Mouse (Mus musculus): Measurements from ENCODE around the gene Pif1. TPM values are rescaled to one million over a fixed set of nuclear protein-coding genes. Genes with fewer than 3 reads are reported as not detected.

The Pif1 gene
- total RNA-seq, 2 experiments from 2014 or later = 12.6 to 16.9 TPM

- ATAC-seq (ENCODE audit: poor library complexity, severe bottlenecking) = no peak
Measured at GRCm38 (mm10) chr9:65592721-65593120, 5.8 kb downstream of the Pif1 start.

GRCm38 (mm10) chr9:65593596-65593995, 6.6 kb downstream of the Pif1 start:
- ATAC-seq (ENCODE audit: poor library complexity, severe bottlenecking) = no peak

DNA sequence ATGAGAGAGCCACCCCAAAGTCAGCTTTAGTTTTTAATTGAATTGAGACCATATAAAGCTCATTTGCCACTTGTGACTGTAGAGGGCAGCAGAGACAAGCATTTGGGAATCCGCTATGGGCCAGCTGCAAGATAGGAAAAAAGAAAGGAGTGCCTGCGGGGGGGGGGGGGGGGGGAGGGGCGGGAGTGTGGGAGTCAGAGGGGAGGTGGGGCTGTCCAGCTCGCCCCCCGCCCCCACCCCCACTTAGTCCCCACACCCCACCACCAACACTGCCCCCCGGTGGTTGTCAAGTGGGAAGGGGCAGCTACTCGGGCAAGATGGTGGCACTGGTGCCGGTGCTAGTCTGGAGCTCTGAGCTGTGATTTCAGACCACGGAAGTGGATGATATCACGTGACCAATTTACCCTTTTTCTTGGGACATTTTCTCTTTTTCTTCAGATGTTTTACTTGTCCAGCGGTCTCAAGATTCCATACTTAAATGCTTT, 11.8 kb downstream of the Pif1 start:
- ATAC-seq (ENCODE audit: poor library complexity, severe bottlenecking) = peak; percentile 49; the same call in 1 of the 2 replicates

DNA sequence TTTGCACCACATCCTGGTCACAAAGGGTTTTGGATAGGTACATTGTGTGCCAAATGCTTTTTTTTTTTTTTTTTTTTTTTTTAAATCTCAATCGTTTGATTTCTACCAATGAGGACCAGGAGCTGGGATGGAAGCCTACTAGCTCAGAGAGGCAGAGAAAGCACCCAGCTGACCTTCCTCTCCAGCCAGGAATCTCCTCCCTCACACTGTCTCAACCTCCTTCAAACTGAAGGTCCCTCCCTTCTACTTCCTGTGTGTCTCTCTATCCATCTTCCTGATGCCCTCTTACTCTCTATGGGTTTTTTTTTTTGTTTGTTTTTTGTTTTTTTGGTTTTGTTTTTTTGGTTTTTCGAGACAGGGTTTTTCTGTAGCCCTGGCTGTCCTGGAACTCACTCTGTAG, 14.0 kb downstream of the Pif1 start:
- ATAC-seq (ENCODE audit: poor library complexity, severe bottlenecking) = no peak

- ATAC-seq (ENCODE audit: poor library complexity, severe bottlenecking) = no peak
Measured at GRCm38 (mm10) chr9:65603401-65604102, 16.6 kb downstream of the Pif1 start.

GRCm38 (mm10) chr9:65605471-65606136, 18.6 kb downstream of the Pif1 start:
- peak; percentile 47 for ATAC-seq (ENCODE audit: poor library complexity, severe bottlenecking)

DNA sequence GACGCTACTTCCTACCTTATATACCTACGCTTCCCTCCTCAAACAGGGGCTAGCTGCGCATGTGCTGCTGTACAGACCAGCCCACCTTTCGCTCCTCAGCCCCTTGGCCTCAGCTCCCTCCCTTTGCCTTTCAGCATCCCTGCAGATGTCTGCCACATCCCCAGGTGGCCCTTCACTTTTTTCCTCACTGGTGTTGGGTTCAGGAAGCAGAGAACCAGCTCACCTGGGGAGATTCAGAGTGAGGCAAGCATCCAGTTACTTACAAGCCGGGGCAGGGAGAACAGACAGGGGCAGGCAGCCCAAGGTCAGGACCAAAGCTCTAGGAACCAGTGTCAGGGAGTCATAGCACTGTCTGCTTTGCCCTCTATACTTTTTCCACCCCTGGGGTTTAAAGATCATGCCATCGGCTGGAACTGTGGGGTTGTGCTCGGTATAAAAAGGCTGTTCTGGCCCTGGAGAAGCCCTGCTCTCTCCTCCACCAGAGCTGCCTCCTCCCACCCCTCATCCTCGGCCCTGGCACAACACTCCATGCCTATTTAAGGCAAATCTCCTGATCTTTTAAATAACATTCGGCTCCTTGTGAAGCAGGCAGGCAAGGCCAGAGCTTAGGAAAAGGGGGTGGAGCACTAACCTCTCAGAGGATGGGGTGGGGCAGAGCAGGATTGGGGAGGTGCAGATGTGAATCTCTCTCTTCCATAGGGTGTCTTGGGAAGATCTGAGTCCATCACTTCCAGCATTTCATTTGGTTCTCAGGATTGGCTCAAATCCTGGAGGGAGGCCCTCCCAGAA, 19.6 kb downstream of the Pif1 start:
- no peak for ATAC-seq (ENCODE audit: poor library complexity, severe bottlenecking)

DNA sequence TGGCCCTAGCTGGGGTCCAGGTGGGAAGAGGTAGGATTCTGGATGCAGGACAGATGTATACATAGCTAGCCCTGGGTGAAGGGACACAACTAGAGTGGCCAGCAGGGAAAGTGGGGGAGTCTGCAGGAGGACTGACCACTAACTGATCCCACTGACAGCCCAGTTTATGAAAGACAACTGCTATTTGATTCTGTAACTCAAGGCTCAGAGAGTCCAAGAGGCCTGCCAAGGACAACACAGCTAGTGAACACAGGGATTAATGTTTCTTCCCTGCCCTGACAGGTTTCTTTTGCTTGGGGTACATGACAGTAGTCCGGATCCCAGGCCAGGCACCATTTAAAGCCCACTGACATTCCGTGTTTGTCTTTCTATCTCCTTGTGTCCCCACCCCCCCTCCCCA, 20.2 kb downstream of the Pif1 start:
- ATAC-seq (ENCODE audit: poor library complexity, severe bottlenecking) = no peak

DNA sequence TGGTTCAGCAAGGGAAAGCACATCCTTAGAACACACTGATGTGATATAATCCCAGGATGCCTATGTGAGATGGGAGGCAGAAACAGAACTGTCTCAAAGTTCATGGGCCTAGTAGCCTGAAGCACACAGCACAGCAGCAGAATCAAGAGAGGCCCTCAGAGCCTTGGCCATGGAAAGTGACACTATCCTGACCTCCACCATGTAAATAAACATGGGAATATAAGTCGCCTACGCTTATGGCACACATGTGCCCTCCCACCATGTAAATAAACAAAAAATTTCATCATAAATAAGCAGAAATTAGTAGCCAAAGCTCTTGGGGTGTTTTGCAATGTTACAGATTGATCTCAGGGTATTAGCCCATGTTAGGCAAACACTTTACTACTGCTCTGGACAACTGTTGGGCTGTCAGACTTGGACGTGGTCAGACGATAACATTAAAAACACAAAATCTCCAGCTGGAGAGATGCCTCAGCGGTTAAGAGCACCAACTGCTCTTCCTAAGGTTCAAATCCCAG, 25.1 kb downstream of the Pif1 start:
- no peak for ATAC-seq (ENCODE audit: poor library complexity, severe bottlenecking)

DNA sequence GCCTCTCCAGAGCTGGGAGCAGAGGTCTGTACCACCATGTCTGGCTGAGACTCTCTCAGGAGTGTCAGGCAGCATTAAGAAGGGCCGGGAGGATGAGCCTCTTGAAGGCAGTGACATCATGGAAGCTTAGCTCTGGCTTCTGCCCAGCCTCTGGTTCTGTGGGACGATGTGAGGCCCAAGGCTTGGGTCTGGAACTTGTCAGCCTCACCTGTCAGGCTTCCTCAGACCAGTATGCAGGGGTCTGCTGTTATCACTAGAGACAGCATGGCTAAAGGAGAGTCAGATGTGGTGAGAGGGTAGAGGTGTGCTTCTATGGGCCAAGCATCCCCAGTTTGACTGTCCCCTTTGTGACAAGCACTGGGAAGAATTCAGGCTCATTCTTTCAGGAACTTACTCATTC, 26.1 kb downstream of the Pif1 start:
- ATAC-seq (ENCODE audit: poor library complexity, severe bottlenecking) = no peak

- no peak for ATAC-seq (ENCODE audit: poor library complexity, severe bottlenecking)
Measured at GRCm38 (mm10) chr9:65619311-65619710, 32.4 kb downstream of the Pif1 start.

DNA sequence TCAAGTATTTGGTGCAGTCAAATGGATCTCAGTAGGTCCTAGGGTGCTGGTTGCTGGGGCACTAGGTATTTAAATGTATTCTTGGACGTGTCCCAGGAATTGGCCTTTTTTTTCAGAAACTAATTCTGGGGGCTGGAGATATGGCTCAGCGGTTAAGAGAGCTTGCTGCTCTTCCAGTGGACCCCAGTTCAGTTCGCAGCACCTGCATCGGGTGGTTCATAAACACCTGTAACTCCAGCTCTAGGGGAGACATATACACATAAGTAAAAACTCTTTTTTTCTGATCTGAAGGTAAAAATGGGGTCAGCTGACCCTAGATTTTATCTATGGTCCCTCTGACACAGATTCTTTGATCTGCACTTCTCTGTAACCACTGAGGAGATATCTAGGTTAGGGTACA, 34.2 kb downstream of the Pif1 start:
- no peak for ATAC-seq (ENCODE audit: poor library complexity, severe bottlenecking)

GRCm38 (mm10) chr9:65621666-65622065, 34.7 kb downstream of the Pif1 start:
- no peak for ATAC-seq (ENCODE audit: poor library complexity, severe bottlenecking)

DNA sequence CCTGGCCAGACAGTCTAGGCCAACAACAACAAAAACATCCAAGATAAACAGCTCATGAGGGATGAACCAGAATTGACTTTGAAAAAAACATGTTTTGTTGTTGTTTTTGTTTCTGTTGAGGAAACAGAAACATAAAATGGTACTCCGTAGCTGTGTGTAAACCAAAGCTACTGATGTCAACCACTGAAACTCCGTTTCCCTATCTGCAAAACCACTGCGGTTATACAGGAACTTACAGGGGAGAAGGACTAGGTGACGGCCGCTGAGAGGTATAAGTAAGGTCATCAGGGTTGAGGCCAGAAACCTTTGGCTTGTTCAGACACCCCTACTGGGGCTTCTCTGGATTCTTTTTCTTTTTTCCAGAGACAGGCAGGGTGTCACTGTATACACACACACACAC, 35.9 kb downstream of the Pif1 start:
- no peak for ATAC-seq (ENCODE audit: poor library complexity, severe bottlenecking)

- no peak for ATAC-seq (ENCODE audit: poor library complexity, severe bottlenecking)
Measured at GRCm38 (mm10) chr9:65624266-65624665, 37.3 kb downstream of the Pif1 start.

GRCm38 (mm10) chr9:65629025-65629766, 42.2 kb downstream of the Pif1 start, which contains the start of gene Rbpms2:
Gene Rbpms2 (plus strand): TSS chr9:65629648.
- ATAC-seq (ENCODE audit: poor library complexity, severe bottlenecking) = no peak; the same call in 1 of the 2 replicates

DNA sequence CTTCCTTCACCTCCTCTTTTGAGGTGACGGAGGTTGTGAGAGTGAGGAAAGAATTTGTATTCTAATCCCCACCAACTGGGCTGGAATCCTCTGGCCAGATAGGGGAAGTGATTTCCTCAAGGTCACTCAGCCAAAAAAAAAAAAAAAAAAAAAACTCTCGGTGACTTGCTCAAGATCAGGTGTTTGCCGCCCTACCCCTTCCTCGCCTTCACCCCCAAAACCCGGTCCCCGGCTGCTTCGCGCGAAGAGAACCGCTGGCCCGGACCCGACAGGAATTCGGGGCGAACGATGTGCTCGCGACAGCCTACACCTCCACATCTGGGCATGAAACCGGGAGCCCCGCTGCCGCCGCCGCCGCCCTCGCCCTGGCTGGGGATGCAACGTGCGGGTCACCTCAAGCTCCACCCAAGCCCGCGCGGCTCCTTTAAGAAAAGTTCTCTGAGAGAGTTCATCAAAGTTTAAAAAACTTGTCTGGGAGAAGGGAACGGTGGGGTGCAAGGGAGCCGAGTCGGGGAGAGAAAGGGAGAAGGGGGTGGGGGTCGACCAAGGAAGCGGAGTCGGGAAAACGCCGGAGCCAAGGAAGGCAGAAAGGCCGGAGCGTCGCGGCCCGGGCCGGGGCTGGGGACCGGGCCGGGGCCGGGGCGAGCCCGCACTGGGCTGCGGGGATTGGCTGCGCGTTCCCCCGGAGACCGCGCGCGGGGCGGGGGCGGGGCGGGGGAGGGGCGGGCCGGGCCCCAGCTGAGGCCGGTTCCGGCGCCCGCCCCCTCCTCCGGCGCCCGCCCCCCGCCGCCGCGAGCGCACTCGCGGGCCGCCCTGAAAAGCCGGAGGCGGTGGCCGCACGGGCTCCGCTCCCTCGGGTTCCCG, 43.0 kb downstream of the Pif1 start:
- peak; percentile 65 for ATAC-seq (ENCODE audit: poor library complexity, severe bottlenecking)

DNA sequence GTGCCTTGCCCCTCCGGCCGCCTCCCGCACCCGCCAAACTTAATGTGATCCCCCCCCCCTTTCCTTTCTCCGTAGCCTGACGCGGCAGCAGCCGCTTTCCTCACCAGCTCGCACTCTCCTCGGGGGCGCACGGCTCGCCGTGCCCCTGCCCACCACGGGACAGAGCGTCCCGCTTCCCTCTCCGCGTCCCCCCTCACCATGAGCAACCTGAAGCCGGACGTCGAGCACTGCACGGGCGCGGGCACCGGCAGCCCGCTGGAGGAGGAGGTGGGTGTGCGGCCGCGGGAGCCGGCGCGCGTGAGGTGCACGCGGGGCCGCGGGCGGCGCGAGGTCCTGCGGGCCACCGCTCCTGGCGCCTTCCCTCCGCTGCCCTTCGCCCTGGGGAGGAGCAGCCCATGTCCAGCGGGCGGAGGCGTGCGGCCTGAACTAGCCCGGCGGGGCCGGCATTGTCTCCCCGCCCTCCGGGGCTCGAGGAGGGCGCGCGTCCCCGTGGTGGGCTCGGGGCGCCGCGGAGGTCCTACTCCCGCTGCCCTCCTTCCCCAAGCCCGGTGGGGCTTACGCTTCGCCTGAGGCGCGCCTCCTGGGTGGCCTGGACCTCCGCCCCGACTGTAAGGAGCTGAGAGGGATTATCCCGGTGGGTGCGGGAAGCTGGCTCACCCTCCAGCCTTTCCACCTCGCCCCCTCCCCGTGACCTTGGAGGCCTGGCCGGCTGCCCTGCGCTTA, 43.8 kb downstream of the Pif1 start:
- 0 out of 2 replicates have a peak, but pooled peaks have one; percentile 14 for ATAC-seq (ENCODE audit: poor library complexity, severe bottlenecking)

Measured in megakaryocyte, adult 5-6 weeks (primary cell).